ENCODE assay signal across 16 mouse cellular contexts in genomic region chr14:59690954-59691353, GRCm38 (mm10).
A peak's percentile ranks its signal among the peaks of the same experiment; 100 is the strongest.
DNase-seq lines count a peak whose midpoint lies in the region; ATAC-seq lines count a peak whose summit lies in the region.
"Had no signal": no experiment of that assay in that cellular context is flagged by ENCODE, and none has a peak within 500 bp of the region (broad histone marks: within the 10 kb centered on the region; RNA-seq: fewer than 3 reads in every experiment).

No protein-coding gene starts in this region.

- peak; percentile 17 to 23 for DNase-seq in B cell, adult 2 months
- peak; percentile 45 for DNase-seq in CD4-positive, CD25-positive, alpha-beta regulatory T cell, adult 2 months (ENCODE audit: low read depth, low spot score)
- peak; percentile 62 for DNase-seq in splenic B cell, adult 2 months (ENCODE audit: low read depth, low spot score)
- no peak for DNase-seq in left cerebral cortex, postnatal 10 days (ENCODE audit: extremely low spot score in 1 of 2, low spot score in 2 of 2)
- DNase-seq in cerebellum, postnatal 14 days, result no peak
- no peak for DNase-seq in cerebellum, adult 9-10 months
- DNase-seq: adrenal gland, postnatal 10 days; cerebellum, adult 8-10 months; heart, adult 11 months; heart, postnatal 4 days; left cerebral cortex, postnatal 4 days had no signal

- ATAC-seq in hematopoietic stem cell, adult 5-6 weeks (replicated peaks in 1 of 2; ENCODE audit: insufficient read depth in 1 of 2, low FRiP score in 2 of 2, low TSS enrichment in 1 of 2, low read depth in 1 of 2, poor library complexity in 2 of 2, severe bottlenecking in 2 of 2), result peak; percentile 68 to 80
- ATAC-seq in monocyte, adult 5-6 weeks (replicated peaks; ENCODE audit: insufficient number of reproducible peaks, low FRiP score, low TSS enrichment, poor library complexity, severe bottlenecking), result no peak
- ATAC-seq: hindbrain, postnatal 0 days; midbrain, embryonic 15.5 days had no signal

- H3K27me3 ChIP-seq in splenic B cell, adult 2 months (ENCODE audit: control insufficient read depth, insufficient read depth, low read length, poor library complexity, severe bottlenecking), result no peaks in the 10 kb centered on the region
- H3K27me3 ChIP-seq: forebrain, embryonic 12.5 days; midbrain, embryonic 15.5 days had no signal

- intact Hi-C loops in left cerebral cortex, postnatal 10 days (cut with DNase I), result no loop called here

- H3K36me3 ChIP-seq in splenic B cell, adult 2 months (ENCODE audit: control insufficient read depth, insufficient read depth, low read length, poor library complexity, severe bottlenecking), result no peaks in the 10 kb centered on the region
- H3K36me3 ChIP-seq: forebrain, embryonic 12.5 days; midbrain, embryonic 15.5 days had no signal

Comparison
In these comparisons a context has a peak if more than half of its experiments do, and no peak if none do; other contexts are left out.
1. DNase-seq: peak in B cell, adult 2 months (2 of 2), CD4-positive, CD25-positive, alpha-beta regulatory T cell, adult 2 months (single experiment) and splenic B cell, adult 2 months (single experiment); none in left cerebral cortex, postnatal 10 days (0 of 2), cerebellum, postnatal 14 days (0 of 2) and cerebellum, adult 9-10 months (single experiment).